Mouse (Mus musculus) limb, embryonic 12.5 days (tissue): ENCODE results near the gene Kcnq1. TPM values are rescaled to one million over a fixed set of nuclear protein-coding genes. Genes with fewer than 3 reads are reported as not detected.
A peak's percentile ranks its signal among the peaks of the same experiment; 100 is the strongest.

Experiments
- ATAC-seq: fragments of 200-750 bp; cut with Nextera tagmentation; 2 replicates; pipeline ENCODE4 v1.8.0; 2017; ENCODE audit warnings: low read depth, moderate TSS enrichment; ENCODE audit not compliant: insufficient number of reproducible peaks, insufficient read depth, low FRiP score, low TSS enrichment
- H3K27ac ChIP-seq: fragments of 300-500 bp; sonication (generic); 2 replicates; pipeline ENCODE4 v1.5.1; 2016; ENCODE audit warnings: mild to moderate bottlenecking, moderate library complexity
- H3K27me3 ChIP-seq: fragments of 300-500 bp; sonication (generic); 2 replicates; pipeline ENCODE4 v1.6.1; 2016; ENCODE audit warnings: mild to moderate bottlenecking, moderate library complexity
- H3K36me3 ChIP-seq: fragments of 300-500 bp; sonication (generic); 2 replicates; pipeline ENCODE4 v1.6.1; 2016; ENCODE audit warnings: mild to moderate bottlenecking, moderate library complexity
- H3K4me1 ChIP-seq: fragments of 300-500 bp; sonication (generic); replicated peaks from 2 replicates; pipeline ENCODE4 v1.6.1; 2016
- H3K4me2 ChIP-seq: fragments of 300-500 bp; sonication (generic); 2 replicates; pipeline ENCODE4 v1.6.1; 2016; ENCODE audit warnings: mild to moderate bottlenecking, moderate library complexity
- H3K4me3 ChIP-seq: fragments of 300-500 bp; sonication (generic); replicated peaks from 2 replicates; pipeline ENCODE4 v1.5.1; 2016; ENCODE audit warnings: mild to moderate bottlenecking
- H3K9ac ChIP-seq: fragments of 300-500 bp; sonication (generic); replicated peaks from 2 replicates; pipeline ENCODE4 v1.6.1; 2016; ENCODE audit warnings: mild to moderate bottlenecking, moderate library complexity
- H3K9me3 ChIP-seq: fragments of 300-500 bp; sonication (generic); 2 replicates; pipeline ENCODE4 v1.6.1; 2016; ENCODE audit warnings: mild to moderate bottlenecking, moderate library complexity
- WGBS: fragments of 180-500 bp; shearing (Covaris S2); methylation state at CpG from one replicate; pipeline ENCODE4 v1.1.7; 2016; 5-methylcytosine and 5-hydroxymethylcytosine counted together
- polyA plus RNA-seq: library from polyadenylated mRNA; unstranded; fragments of >200 nt; fragmentation: Nextera tagmentation; extraction: Ambion mirVana; gene quantifications from 2 replicates; pipeline ENCODE4 v1.2.1, GENCODE M21; 2016

The Kcnq1 gene
- polyA plus RNA-seq, 1 experiment from 2014 or later, result 0.94 TPM

DNA sequence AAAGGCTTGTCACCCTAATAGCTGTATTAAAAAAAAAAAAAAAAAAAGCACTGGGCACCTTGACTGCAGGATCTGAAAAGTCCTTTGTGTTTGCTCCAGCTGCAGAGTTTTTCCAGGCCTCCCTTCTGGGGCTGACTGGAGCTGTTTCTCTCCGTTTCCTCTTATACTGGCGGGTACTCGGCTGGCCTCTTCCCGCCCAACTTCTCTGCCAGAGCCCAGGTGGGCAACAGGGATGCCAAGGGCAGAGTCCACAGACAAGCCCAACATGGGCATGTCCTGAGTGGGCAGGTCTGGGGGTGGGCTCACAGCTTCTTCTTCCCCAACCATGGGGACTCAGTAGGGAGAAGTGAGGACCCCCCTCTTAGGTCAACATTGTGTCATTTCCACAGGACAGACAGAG is 167.6 kb downstream of the Kcnq1 start:
- H3K4me1 ChIP-seq, result peaks cover 21% of the 10 kb centered on the region
- no peak overlapping the region for H3K9ac ChIP-seq
- H3K36me3 ChIP-seq, result peaks cover 43% of the 10 kb centered on the region; the same call in 1 of the 2 replicates
- H3K4me3 ChIP-seq, result no peak overlapping the region
- no peak for ATAC-seq
- H3K27ac ChIP-seq, result peak overlapping the region; percentile 89
- no peak overlapping the region for H3K4me2 ChIP-seq
- no peaks in the 10 kb centered on the region for H3K9me3 ChIP-seq
- 63% methylated on average over 4 of the region's 4 CpGs for WGBS
- no peaks in the 10 kb centered on the region for H3K27me3 ChIP-seq

GRCm38 (mm10) chr7:143275030-143275429 is 168.9 kb downstream of the Kcnq1 start:
- 84% methylated on average over 7 of the region's 7 CpGs for WGBS
- Histone ChIP-seq H3K4me2 (no peak overlapping the region), H3K4me3 (no peak overlapping the region), H3K9ac (no peak overlapping the region), H3K9me3 (no peaks in the 10 kb centered on the region), H3K4me1 (peaks cover 21% of the 10 kb centered on the region), H3K36me3 (peaks cover 42% of the 10 kb centered on the region; the same call in 1 of the 2 replicates), H3K27me3 (no peaks in the 10 kb centered on the region), H3K27ac (no peak overlapping the region)
- ATAC-seq, result no peak

DNA sequence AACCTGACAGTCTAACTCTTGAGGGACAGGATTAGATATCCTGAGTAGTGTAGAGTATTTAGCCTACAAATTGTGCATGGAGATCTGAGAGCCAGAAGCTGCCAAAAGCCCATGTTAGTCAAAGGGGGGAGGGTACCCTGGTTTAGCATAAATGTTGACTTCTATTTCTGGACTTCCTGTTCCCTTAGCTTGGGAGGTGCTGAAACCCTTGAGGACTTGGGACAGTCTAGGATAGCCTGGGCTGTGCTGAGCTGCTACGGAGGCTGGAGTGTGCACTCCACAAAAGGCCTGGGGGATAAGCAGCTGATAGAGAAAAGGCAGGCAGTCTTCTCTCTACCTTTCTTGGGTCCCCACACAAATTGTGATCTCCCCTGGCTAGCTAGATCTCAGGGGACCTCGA is 177.5 kb downstream of the Kcnq1 start:
- Histone ChIP-seq H3K4me3 (no peak overlapping the region), H3K27me3 (no peaks in the 10 kb centered on the region), H3K9me3 (no peaks in the 10 kb centered on the region), H3K36me3 (0 out of 2 replicates have a peak, but pooled peaks cover 7% of the 10 kb centered on the region), H3K9ac (no peak overlapping the region), H3K27ac (no peak overlapping the region), H3K4me2 (no peak overlapping the region), H3K4me1 (peaks cover 46% of the 10 kb centered on the region)
- ATAC-seq, result no peak
- WGBS, result 66% methylated on average over 2 of the region's 2 CpGs

- Histone ChIP-seq H3K36me3 (0 out of 2 replicates have a peak, but pooled peaks cover 5% of the 10 kb centered on the region), H3K4me1 (peaks cover 58% of the 10 kb centered on the region), H3K9ac (no peak overlapping the region), H3K27ac (no peak overlapping the region), H3K4me3 (no peak overlapping the region), H3K27me3 (no peaks in the 10 kb centered on the region), H3K4me2 (no peak overlapping the region), H3K9me3 (no peaks in the 10 kb centered on the region)
- ATAC-seq, result no peak
- 10% methylated on average over 1 of the region's 1 CpGs for whole genome bisulfite sequencing
These were observed 178.7 kb downstream of the Kcnq1 start for GRCm38 (mm10) chr7:143284866-143285265.

DNA sequence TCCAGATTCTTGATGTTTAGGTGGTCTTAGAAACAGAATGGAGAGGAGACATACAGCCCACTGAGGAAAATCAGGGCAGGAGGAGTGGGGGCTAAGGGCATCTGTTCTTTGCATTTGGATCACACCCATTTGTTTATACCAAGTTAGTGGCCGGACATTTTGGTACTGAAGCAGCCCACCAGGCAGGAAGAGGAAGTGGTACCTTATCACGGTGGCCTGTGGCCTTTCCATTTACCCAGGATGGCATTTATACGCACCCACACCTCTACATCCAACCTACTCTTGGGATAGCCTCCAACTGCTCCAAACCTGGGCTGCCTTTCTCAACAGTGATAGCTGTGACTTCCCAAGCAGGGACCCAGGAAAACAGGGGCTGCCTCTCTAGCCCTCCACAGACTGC is 179.3 kb downstream of the Kcnq1 start:
- Histone ChIP-seq H3K9ac (no peak overlapping the region), H3K36me3 (no peaks in the 10 kb centered on the region), H3K4me1 (peaks cover 64% of the 10 kb centered on the region), H3K27me3 (no peaks in the 10 kb centered on the region), H3K4me3 (no peak overlapping the region), H3K9me3 (no peaks in the 10 kb centered on the region), H3K4me2 (no peak overlapping the region), H3K27ac (no peak overlapping the region)
- no peak for ATAC-seq
- WGBS, result 79% methylated on average over 3 of the region's 3 CpGs

DNA sequence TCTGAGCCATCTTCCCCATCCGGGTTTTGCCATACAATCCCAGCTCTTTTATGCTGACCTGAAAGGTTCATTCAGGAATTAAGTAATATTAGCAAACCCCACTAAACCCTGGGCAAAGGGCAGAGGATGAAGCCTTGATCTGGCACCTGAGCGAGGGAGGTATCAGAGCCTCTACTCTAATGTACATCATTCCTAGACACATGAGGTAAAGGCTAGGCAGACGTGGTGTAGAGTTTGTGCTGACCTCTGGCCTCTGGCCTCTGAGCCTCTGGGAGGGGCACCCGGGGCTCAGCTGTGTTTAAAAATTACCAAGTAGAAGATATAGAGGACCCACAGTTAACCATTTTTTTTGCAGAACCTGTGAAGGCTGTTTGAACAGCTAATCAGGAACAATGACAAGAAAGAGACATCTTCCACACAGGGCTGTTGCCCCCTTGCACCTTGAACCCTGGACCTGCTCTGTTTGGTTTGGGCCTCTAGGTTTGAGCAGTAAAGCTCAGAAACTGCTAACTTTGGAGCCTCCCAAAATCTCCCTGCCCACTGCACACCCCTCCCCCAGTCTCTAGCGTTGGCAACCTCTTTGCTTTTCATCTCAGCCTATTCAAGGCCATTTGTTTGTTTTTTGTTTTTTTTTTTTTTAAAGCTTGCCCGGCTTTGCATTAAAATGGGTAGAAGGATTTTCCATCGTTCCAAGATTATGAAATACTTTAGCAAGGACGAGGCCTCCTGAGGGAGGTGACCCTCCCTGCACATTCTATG is 180.5 kb downstream of the Kcnq1 start:
- Histone ChIP-seq H3K9me3 (no peaks in the 10 kb centered on the region), H3K36me3 (no peaks in the 10 kb centered on the region), H3K27me3 (no peaks in the 10 kb centered on the region), H3K4me2 (no peak overlapping the region), H3K4me3 (no peak overlapping the region), H3K4me1 (peaks cover 76% of the 10 kb centered on the region), H3K9ac (no peak overlapping the region), H3K27ac (no peak overlapping the region)
- WGBS, result 71% methylated on average over 8 of the region's 8 CpGs
- no peak for ATAC-seq

DNA sequence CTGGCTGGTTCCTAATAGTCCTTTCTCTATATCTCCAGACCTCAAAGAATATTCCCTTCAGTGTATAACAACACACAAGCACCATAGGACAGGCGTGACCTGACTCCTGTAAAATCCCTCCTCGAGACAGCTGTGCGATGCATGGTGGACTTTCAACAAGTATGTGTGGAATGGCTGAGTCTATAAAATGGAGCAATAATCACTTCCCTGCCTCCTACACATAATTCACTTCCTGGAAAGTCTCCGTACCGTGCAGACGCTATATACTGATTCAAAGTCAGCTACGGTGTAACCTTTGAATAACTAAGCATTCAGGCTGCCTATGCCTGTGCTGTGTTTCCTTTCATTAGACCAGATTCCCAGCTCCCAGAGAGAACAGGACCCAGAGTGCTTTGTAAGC is 182.0 kb downstream of the Kcnq1 start:
- Histone ChIP-seq H3K36me3 (no peaks in the 10 kb centered on the region), H3K9ac (no peak overlapping the region), H3K4me2 (no peak overlapping the region), H3K9me3 (no peaks in the 10 kb centered on the region), H3K27ac (no peak overlapping the region), H3K27me3 (no peaks in the 10 kb centered on the region), H3K4me3 (no peak overlapping the region), H3K4me1 (peaks cover 83% of the 10 kb centered on the region)
- 39% methylated on average over 7 of the region's 7 CpGs for WGBS
- no peak for ATAC-seq

- WGBS, result 53% methylated on average over 3 of the region's 3 CpGs
- Histone ChIP-seq H3K9ac (no peak overlapping the region), H3K4me2 (0 out of 2 replicates have a peak overlapping the region, but pooled peaks have one; percentile 4), H3K36me3 (no peaks in the 10 kb centered on the region), H3K27ac (no peak overlapping the region), H3K9me3 (no peaks in the 10 kb centered on the region), H3K27me3 (no peaks in the 10 kb centered on the region), H3K4me3 (no peak overlapping the region), H3K4me1 (peaks cover 76% of the 10 kb centered on the region)
- no peak for ATAC-seq
These were observed 183.1 kb downstream of the Kcnq1 start for GRCm38 (mm10) chr7:143289082-143289849.

DNA sequence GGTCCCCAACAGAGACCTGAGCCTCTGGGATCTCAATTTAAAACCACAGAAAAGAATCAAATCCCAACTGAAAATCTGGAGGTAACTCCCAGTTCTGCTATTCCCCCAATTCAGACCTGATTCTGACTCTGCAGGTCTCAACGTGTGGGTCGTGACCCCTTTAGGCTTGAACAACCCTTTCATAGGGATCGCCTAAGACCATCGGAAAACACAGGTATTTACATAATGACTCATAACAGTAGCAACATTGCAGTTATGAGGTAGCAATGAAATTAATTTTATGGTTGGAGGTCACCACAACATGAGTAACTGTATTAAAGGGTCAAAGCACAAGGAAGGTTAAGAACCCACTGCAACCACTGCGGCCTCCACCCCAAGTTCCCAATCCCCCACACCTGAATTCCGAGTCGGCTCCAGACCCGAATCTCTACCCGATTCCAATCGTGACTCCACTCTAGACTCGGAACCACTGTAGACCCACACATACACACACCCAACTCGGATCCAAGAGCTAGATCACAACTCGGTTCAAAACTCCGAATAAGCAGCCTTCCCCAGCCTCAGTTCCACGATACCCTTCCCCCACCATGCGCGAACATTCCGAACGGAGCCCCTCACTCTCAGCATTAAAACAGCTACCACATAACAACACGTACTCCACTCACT is 188.7 kb downstream of the Kcnq1 start:
- H3K4me3 ChIP-seq, result peak overlapping the region; percentile 53
- WGBS, result 48% methylated on average over 20 of the region's 20 CpGs
- peak overlapping the region; percentile 67 for H3K9ac ChIP-seq
- H3K4me1 ChIP-seq, result peaks cover 30% of the 10 kb centered on the region
- H3K36me3 ChIP-seq, result no peaks in the 10 kb centered on the region
- peaks cover 10% of the 10 kb centered on the region for H3K9me3 ChIP-seq
- no peaks in the 10 kb centered on the region for H3K27me3 ChIP-seq
- H3K4me2 ChIP-seq, result peak overlapping the region; percentile 63
- no peak for ATAC-seq
- peak overlapping the region; percentile 80 for H3K27ac ChIP-seq

DNA sequence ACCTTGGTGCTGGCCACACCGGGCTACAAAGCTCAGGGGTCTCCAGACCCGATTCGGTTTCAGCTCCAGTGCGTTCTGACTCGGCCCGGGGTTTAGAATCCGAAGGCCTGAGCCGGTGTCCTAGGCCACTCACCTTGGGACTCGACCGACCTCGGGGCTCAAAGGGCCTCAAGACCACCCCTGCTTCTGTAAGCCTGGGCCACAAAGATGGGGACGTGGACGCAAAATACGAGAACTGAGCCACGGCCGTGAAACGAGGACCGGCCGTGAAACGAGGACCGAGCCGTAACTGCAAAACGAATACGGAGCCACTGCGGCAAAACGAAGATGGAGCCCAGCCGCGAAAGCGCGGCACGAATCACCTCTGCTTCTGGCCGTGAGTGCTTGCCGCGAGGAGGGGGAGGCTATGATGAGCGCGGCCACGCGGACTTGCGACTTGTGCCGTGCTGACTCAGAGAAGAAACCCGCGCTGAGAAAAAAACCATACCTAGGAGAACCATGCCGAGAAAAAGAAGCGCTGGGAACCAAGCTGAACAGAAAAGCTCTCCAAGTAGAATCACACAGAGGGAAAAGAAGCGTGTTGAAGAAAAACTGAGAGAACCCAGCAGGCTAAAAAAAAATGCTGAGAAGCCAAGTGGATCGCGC is 189.3 kb downstream of the Kcnq1 start:
- H3K4me2 ChIP-seq, result peak overlapping the region; percentile 63
- peak overlapping the region; percentile 53 for H3K4me3 ChIP-seq
- peaks cover 10% of the 10 kb centered on the region for H3K9me3 ChIP-seq
- H3K36me3 ChIP-seq, result no peaks in the 10 kb centered on the region
- H3K9ac ChIP-seq, result peak overlapping the region; percentile 67
- H3K27me3 ChIP-seq, result no peaks in the 10 kb centered on the region
- no peak for ATAC-seq
- peak overlapping the region; percentile 80 for H3K27ac ChIP-seq
- H3K4me1 ChIP-seq, result peaks cover 30% of the 10 kb centered on the region
- 55% methylated on average over 47 of the region's 47 CpGs for WGBS

DNA sequence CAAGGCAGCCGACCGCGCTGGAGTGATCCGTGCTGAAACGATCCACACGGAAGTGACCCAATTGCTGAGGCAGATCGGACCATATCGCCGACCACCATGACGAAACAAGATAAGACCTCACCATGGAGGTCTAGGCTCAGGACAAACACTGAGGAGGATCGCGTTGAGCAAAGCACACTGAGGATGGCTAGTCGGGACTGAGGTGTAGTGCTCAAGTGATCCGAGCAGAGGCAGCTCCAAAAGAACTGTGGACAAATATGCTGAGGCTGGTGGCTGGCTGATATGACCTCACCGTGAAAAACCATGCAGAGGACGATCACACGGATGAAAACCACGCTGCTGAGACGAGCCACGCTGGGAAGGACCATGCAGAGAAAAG is 189.8 kb downstream of the Kcnq1 start:
- Histone ChIP-seq H3K4me1 (peaks cover 31% of the 10 kb centered on the region), H3K36me3 (no peaks in the 10 kb centered on the region), H3K27ac (peak overlapping the region; percentile 80), H3K4me2 (peak overlapping the region; percentile 63), H3K4me3 (peak overlapping the region; percentile 53), H3K9ac (peak overlapping the region; percentile 67), H3K9me3 (peaks cover 10% of the 10 kb centered on the region), H3K27me3 (no peaks in the 10 kb centered on the region)
- ATAC-seq, result no peak
- WGBS, result 44% methylated on average over 20 of the region's 20 CpGs
